Comparison of ENCODE assay signal across 8 mouse cellular contexts in genomic region chr11:72135383-72136158, GRCm38 (mm10). TPM values are rescaled to one million over a fixed set of nuclear protein-coding genes. Genes with fewer than 3 reads are reported as not detected.
DNase-seq lines count a peak whose midpoint lies in the region; ATAC-seq and TF ChIP-seq lines count a peak whose summit lies in the region.

TSS of gene Pitpnm3 (minus strand) at chr11:72135778.

- H3K36me3 ChIP-seq in spleen, adult 2 months (ENCODE audit: control insufficient read depth, insufficient read depth, low read length), result no peaks in the 10 kb centered on the region
- H3K36me3 ChIP-seq in lung, embryonic 15.5 days, result no peaks in the 10 kb centered on the region

- no peak for ATAC-seq in lung, embryonic 15.5 days (ENCODE audit: borderline replicate concordance, extremely low read depth, low FRiP score, low TSS enrichment)

- H3K4me1 ChIP-seq in spleen, adult 2 months (ENCODE audit: control insufficient read depth, insufficient read depth, insufficient read length), result no peaks in the 10 kb centered on the region
- peaks cover 38% of the 10 kb centered on the region for H3K4me1 ChIP-seq in lung, embryonic 15.5 days

- H3K27ac ChIP-seq in spleen, adult 2 months (ENCODE audit: insufficient read depth, low read length), result no peak within 1 kb of the TSS
- H3K27ac ChIP-seq in lung, embryonic 15.5 days, result peak within 1 kb of the TSS; percentile 25; the same call in 1 of the 2 replicates

- 3% methylated on average over 81 of the region's 107 CpGs for WGBS in spleen, adult 2 months
- 1% methylated on average over 76 of the region's 107 CpGs for WGBS in lung, embryonic 15.5 days

- TF ChIP-seq CTCF in spleen, adult 2 months (IDR thresholded peaks at IDR 0.05; ENCODE audit: extremely low read depth, insufficient read depth, insufficient read length, insufficient replicate concordance), result no peak

- H3K4me3 ChIP-seq in spleen, adult 2 months (ENCODE audit: extremely low read depth, insufficient read depth, insufficient read length), result peak within 1 kb of the TSS; percentile 35; the same call in 1 of the 2 replicates
- H3K4me3 ChIP-seq in lung, embryonic 15.5 days, result peak within 1 kb of the TSS; percentile 55

- no peak for DNase-seq in spleen, adult 2 months (ENCODE audit: low read depth in 1 of 2, low spot score in 2 of 2)
- no peak for DNase-seq in spleen, adult 12 weeks (ENCODE audit: low spot score)
- peak; percentile 46 for DNase-seq in embryo, embryonic 9.5 days (ENCODE audit: extremely low spot score)
- peak; percentile 13 for DNase-seq in heart, adult 8-10 months (ENCODE audit: low spot score)
- DNase-seq in kidney, postnatal 14 days, result peak; percentile 59
- peak; percentile 74 for DNase-seq in right cerebral cortex, postnatal 25 days
- no peak for DNase-seq in thymus, postnatal 10 days (ENCODE audit: low spot score in 2 of 2)

- TF ChIP-seq POLR2A in spleen, adult 2 months (IDR thresholded peaks at IDR 0.05; ENCODE audit: low read depth, low read length), result no peak

- H3K9me3 ChIP-seq in lung, embryonic 15.5 days, result no peaks in the 10 kb centered on the region

- H3K4me2 ChIP-seq in lung, embryonic 15.5 days, result peak within 1 kb of the TSS; percentile 98

- peak within 1 kb of the TSS; percentile 55 for H3K9ac ChIP-seq in lung, embryonic 15.5 days

- H3K27me3 ChIP-seq in spleen, adult 2 months (ENCODE audit: control insufficient read depth, insufficient read depth, low read length), result peaks cover 10% of the 10 kb centered on the region
- peaks cover 49% of the 10 kb centered on the region for H3K27me3 ChIP-seq in lung, embryonic 15.5 days

RNA-seq across cellular contexts. Expression of gene Pitpnm3, which starts in this region (rescaled TPM):
- 5.2 and 5.9 TPM in 2 replicates for polyA plus RNA-seq in spleen, adult 2 months (2012; rRNA removed)
- 1 to 10 TPM; 1.1 to 2.1 (median 1.9) TPM for total RNA-seq in heart, adult 8-10 months (2022)
- polyA plus RNA-seq in lung, embryonic 15.5 days (2015; fragmentation: Nextera tagmentation; extraction: Ambion mirVana), result 1.8 and 1.9 TPM in 2 replicates

Comparison
In these comparisons a context has a peak if more than half of its experiments do, and no peak if none do; other contexts are left out.
1. DNase-seq: peak in embryo, embryonic 9.5 days (single experiment), heart, adult 8-10 months (single experiment), kidney, postnatal 14 days (single experiment) and right cerebral cortex, postnatal 25 days (single experiment); none in spleen, adult 2 months (0 of 2), spleen, adult 12 weeks (single experiment) and thymus, postnatal 10 days (0 of 2).